Mouse (Mus musculus) heart, adult 18-20 months (tissue): ENCODE results near the gene Ahsa2. TPM values are rescaled to one million over a fixed set of nuclear protein-coding genes. Genes with fewer than 3 reads are reported as not detected.
"Not testable (repeated sequence)": the region's sequence is repeated elsewhere in the genome, so short reads cannot be mapped to it uniquely, and the experiment has no call there.

ENCODE experiments used
- DNase-seq, 2 experiments: peaks; one replicate each; pipeline ENCODE4 v3.0.0; 2021 to 2022; ENCODE audit warnings: mixed read lengths in 1 of 2
- long read RNA-seq, 2 experiments: library from polyadenylated mRNA; stranded (forward); transcript quantifications; one replicate each; pipeline ENCODE4 v2.0.0; 2021
- microRNA-seq, 2 experiments: library from miRNA; unstranded; fragments of <30 nt; microRNA quantifications; one replicate each; pipeline ENCODE4 v1.2.0; 2022
- total RNA-seq, 2 experiments: library from RNA; stranded (reverse); gene quantifications; 2 replicates each; pipeline ENCODE4 v1.2.3; 2021

Gene Ahsa2
- 10 to 100 TPM; 68.5 to 76.0 TPM for total RNA-seq
- long read RNA-seq, experiment 1, transcript Ahsa2-201 (9 exons, 3,023 nt), result major isoform, 27 of 34 reads
- long read RNA-seq, experiment 1, partial matches to known transcripts, result 1 of 34 reads
- long read RNA-seq, experiment 1, other reads (novel, unspliced or antisense), result 3 of 34 reads
- long read RNA-seq, experiment 2, transcript Ahsa2-201 (9 exons, 3,023 nt), result major isoform, 19 of 22 reads
- long read RNA-seq, experiment 2, partial matches to known transcripts, result 0 of 22 reads
- long read RNA-seq, experiment 2, other reads (novel, unspliced or antisense), result 3 of 22 reads

GRCm38 (mm10) chr11:23497718-23498509 is at the start of gene Ahsa2:
Gene Ahsa2 (minus strand): TSS chr11:23498030.
- peak; percentile 98 to 99 for DNase-seq

DNA sequence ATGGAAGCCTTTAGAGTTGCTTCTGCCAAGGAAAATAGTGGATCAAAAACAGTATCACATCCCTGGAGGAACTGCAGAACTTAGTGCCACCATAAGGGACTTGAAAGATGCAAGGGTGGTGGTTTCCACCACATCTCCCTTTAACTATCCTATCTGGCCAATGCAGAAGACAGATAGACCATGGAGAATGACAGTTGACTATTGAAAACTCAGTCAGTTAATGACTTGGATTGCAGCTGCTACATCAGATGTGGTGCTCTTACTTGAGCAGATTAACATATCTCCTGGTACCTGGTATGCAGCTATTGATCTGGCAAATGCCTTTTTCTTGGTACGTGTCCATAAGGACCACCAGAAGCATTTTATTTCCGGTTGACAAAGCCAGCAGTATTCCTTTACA is 39.6 kb upstream of the Ahsa2 start:
- no peak for DNase-seq

- DNase-seq, result no peak
Measured at GRCm38 (mm10) chr11:23520473-23521205, 22.8 kb upstream of the Ahsa2 start, which contains the start of gene 1700093K21Rik. Gene 1700093K21Rik (minus strand): TSS chr11:23521155.

DNA sequence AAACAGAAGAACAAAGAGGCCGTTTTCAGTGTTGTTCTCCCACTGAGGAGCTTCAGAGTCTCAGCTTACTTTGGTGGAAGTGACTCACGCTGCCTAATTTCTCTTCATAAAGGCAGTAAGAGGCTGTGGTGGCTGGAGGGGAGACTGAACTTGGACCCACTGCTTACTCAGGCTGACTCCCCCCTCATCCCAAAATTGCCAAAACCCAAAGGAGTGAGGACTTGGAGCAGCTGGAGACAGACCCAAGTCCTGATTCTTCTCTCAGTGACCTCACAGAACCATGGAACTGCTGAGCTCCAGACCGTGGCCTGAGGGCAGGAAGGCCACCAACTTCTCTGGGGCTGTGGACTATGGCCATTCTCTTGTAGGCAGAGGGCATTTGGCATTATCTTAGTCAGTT is 21.2 kb upstream of the Ahsa2 start:
- DNase-seq, result no peak

DNA sequence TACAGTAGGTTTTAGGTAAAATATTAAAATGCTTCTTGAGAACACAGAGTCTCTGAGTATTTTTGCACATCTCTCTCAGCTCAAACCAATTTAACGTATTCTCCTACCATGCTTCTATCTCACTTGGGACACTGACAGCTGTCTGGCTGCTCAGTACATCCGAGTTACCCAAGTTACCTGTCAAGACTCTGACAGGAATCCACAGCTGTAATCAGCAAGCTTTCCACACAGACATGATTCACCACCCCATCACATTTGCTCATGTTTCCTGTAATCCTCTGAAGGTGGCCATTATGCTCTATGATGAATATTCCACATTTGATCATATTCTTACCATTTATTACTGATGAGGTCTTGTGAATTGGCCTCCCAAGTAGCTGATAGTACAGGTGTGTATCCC is 17.5 kb upstream of the Ahsa2 start:
- DNase-seq, result no peak

DNA sequence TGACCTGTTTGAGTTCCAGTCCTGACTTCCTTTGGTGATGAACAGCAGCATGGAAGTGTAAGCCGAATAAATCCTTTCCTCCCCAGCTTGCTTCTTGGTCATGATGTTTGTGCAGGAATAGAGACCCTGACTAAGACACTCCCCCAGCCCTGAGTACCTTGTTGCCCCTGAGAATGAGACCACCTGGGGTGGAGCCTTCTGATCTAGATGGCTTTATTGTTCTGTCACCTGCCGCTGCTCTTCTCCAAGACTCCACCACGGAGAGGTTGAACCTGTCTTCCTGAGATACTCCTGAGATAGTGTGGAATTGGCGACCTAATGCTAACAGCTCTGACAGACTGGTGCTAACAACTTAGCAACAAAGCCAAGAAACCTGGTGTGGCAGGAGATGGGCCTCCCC is 17.0 kb upstream of the Ahsa2 start:
- not testable (repeated sequence) for DNase-seq

- DNase-seq, result not testable (repeated sequence)
Measured at GRCm38 (mm10) chr11:23504801-23505200, 7.0 kb upstream of the Ahsa2 start.

GRCm38 (mm10) chr11:23498609-23499008 is 779 bp upstream of the Ahsa2 start:
- DNase-seq, result no peak

DNA sequence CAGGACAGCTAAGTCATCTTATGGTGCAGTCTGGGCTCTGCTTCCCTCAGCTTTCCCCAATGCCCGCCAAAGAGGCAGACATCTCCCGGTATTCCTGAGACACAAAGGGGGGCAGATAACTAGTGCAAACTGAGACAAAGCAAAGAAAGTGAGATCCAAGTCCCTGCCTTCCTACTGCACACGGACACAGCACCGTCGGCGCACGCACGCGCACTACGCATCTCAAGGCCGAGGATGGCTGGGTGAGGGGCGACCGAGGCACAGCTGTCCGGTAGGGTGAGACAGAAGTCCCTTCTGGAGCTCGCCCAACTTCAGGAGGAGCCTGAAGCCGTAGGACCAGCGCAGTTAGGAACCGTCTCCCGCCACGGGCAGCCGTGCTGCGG is 504 bp downstream of the Ahsa2 start:
- no peak for DNase-seq

- DNase-seq, result no peak
Measured at GRCm38 (mm10) chr11:23496661-23497060, 1.2 kb downstream of the Ahsa2 start.

DNA sequence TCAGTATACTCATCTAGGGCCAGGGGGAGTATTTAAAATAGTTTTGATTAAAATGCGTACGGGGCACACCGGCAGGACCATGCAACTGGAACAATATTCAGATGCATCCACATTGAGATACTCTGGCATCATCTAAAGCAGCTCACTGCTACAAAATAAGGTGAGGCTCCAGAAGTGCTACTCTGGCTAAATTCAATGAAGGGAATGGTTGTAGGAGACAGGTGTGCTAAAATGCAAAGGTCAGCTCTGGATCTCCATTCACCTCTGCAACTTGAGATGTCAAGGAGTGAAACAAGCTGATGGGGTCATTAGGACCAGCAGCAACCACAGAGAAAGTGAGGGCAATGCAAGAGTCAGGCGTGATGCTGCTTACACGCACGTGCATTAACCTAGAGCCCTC is 2.6 kb downstream of the Ahsa2 start:
- no peak for DNase-seq

GRCm38 (mm10) chr11:23492048-23492790 is 5.6 kb downstream of the Ahsa2 start:
- no peak for DNase-seq

GRCm38 (mm10) chr11:23489955-23490354 is 7.9 kb downstream of the Ahsa2 start:
- no peak for DNase-seq

DNA sequence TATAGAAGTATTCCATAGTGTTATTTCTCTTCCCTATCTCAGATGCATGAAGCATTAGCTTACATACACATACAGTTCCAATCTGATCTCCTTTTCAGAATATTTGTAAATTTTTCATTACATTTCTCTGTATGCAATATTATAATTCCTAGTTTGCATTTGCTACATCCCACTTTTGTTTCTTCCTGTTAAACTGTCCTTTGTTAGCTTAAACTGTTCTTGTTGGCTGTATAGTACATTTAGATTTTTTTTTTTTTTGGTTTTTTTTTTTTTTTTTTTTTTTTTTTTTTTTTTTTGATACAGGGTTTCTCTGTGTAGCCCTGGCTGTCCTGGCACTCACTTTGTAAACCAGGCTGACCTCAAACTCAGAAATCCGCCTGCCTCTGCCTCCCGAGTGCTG is 32.0 kb downstream of the Ahsa2 start:
- not testable (repeated sequence) for DNase-seq

Small RNA genes within 50 kb of the gene (microRNA-seq; reads per million reads assigned to microRNA genes)
- 0 reads per million in 2 experiments for gene Gm47279

Other genes with a start within 250 kb of the Ahsa2 start
- 10 to 100 TPM; 36.0 to 40.6 TPM for gene Xpo1, start 242.0 kb downstream of the Ahsa2 start, total RNA-seq
- 10 to 100 TPM; 35.2 to 42.5 TPM for gene Usp34, start 191.1 kb downstream of the Ahsa2 start, total RNA-seq
- not detected for gene 1700093K21Rik, start 23.1 kb upstream of the Ahsa2 start, total RNA-seq
- gene 0610010F05Rik, start 135.6 kb upstream of the Ahsa2 start, total RNA-seq, result 1 to 10 TPM; 8.9 to 9.7 TPM
- gene Pus10, start 167.6 kb upstream of the Ahsa2 start, total RNA-seq, result 10 to 100 TPM in 1 of 2 experiments, 1 to 10 TPM in 1; 8.8 to 11.0 TPM
- gene Pex13, start 167.9 kb upstream of the Ahsa2 start, total RNA-seq, result 10 to 100 TPM; 29.7 to 36.9 TPM